8 mouse cellular contexts compared by ENCODE assay signal in genomic region chr11:67523806-67524205, GRCm38 (mm10).
DNase-seq lines count a peak whose midpoint lies in the region; ATAC-seq and TF ChIP-seq lines count a peak whose summit lies in the region.

No protein-coding gene starts in this region.

- H3K27me3 ChIP-seq in hindbrain, postnatal 0 days (ENCODE audit: insufficient read depth, low read length) = no peaks in the 10 kb centered on the region
- H3K27me3 ChIP-seq in hindbrain, embryonic 14.5 days (ENCODE audit: control insufficient read depth, insufficient read depth, low read length) = no peaks in the 10 kb centered on the region
- H3K27me3 ChIP-seq in kidney, embryonic 15.5 days = no peaks in the 10 kb centered on the region

- no peaks in the 10 kb centered on the region for H3K9me3 ChIP-seq in hindbrain, postnatal 0 days (ENCODE audit: low read length)
- H3K9me3 ChIP-seq in hindbrain, embryonic 14.5 days (ENCODE audit: control insufficient read depth, low read length) = no peaks in the 10 kb centered on the region
- H3K9me3 ChIP-seq in kidney, embryonic 15.5 days (replicated peaks) = no peaks in the 10 kb centered on the region

- no peak overlapping the region for H3K4me3 ChIP-seq in hindbrain, postnatal 0 days (ENCODE audit: low read length)
- H3K4me3 ChIP-seq in hindbrain, embryonic 14.5 days (replicated peaks; ENCODE audit: low read length) = no peak overlapping the region
- H3K4me3 ChIP-seq in kidney, embryonic 15.5 days (replicated peaks) = no peak overlapping the region

- 0 out of 2 replicates have a peak, but pooled peaks cover 4% of the 10 kb centered on the region for H3K4me1 ChIP-seq in hindbrain, postnatal 0 days (ENCODE audit: insufficient read depth, low read length)
- H3K4me1 ChIP-seq in hindbrain, embryonic 14.5 days (replicated peaks; ENCODE audit: control insufficient read depth, insufficient read depth, low read length) = no peaks in the 10 kb centered on the region
- peaks cover 39% of the 10 kb centered on the region for H3K4me1 ChIP-seq in kidney, embryonic 15.5 days

- peak; percentile 31 for DNase-seq in hindbrain, postnatal 0 days (ENCODE audit: low spot score)
- no peak for DNase-seq in hindbrain, embryonic 14.5 days (ENCODE audit: low spot score)
- peak; percentile 17 to 28 for DNase-seq in gastrocnemius, adult 8-10 months (ENCODE audit: low spot score in 2 of 2)
- DNase-seq in ovary, postnatal 36 days (ENCODE audit: low spot score) = peak; percentile 44
- no peak for DNase-seq in yolk sac, embryonic 10.5 days (ENCODE audit: low spot score)
- DNase-seq in frontal cortex, adult 2 months (ENCODE audit: extremely low spot score in 1 of 2, low spot score in 1 of 2) = no peak

- H3K9ac ChIP-seq in hindbrain, postnatal 0 days (replicated peaks; ENCODE audit: low read length) = no peak overlapping the region
- no peak overlapping the region for H3K9ac ChIP-seq in hindbrain, embryonic 14.5 days
- H3K9ac ChIP-seq in kidney, embryonic 15.5 days = no peak overlapping the region

- peak; percentile 30; the same call in 1 of the 2 replicates for ATAC-seq in hindbrain, postnatal 0 days
- no peak for ATAC-seq in hindbrain, embryonic 14.5 days (ENCODE audit: low FRiP score)
- peak; percentile 31; the same call in 1 of the 2 replicates for ATAC-seq in kidney, embryonic 15.5 days (replicated peaks; ENCODE audit: low FRiP score)
- ATAC-seq in erythroblast, adult 5-6 weeks (replicated peaks; ENCODE audit: low FRiP score, poor library complexity, severe bottlenecking) = no peak

- no peaks in the 10 kb centered on the region for H3K36me3 ChIP-seq in hindbrain, postnatal 0 days (ENCODE audit: insufficient read depth, low read length)
- no peaks in the 10 kb centered on the region for H3K36me3 ChIP-seq in hindbrain, embryonic 14.5 days (replicated peaks; ENCODE audit: control insufficient read depth, insufficient read depth)
- H3K36me3 ChIP-seq in kidney, embryonic 15.5 days = no peaks in the 10 kb centered on the region

- 37% methylated on average over 3 of the region's 3 CpGs for WGBS in hindbrain, postnatal 0 days
- 45% methylated on average over 3 of the region's 3 CpGs for WGBS in hindbrain, embryonic 14.5 days
- WGBS in kidney, embryonic 15.5 days = 31% methylated on average over 3 of the region's 3 CpGs

- no peak overlapping the region for H3K4me2 ChIP-seq in hindbrain, postnatal 0 days (ENCODE audit: low read depth, low read length)
- no peak overlapping the region for H3K4me2 ChIP-seq in hindbrain, embryonic 14.5 days (replicated peaks)
- H3K4me2 ChIP-seq in kidney, embryonic 15.5 days = no peak overlapping the region

- no peak overlapping the region for H3K27ac ChIP-seq in hindbrain, postnatal 0 days
- no peak overlapping the region for H3K27ac ChIP-seq in hindbrain, embryonic 14.5 days
- H3K27ac ChIP-seq in kidney, embryonic 15.5 days = peak overlapping the region; percentile 67

- no peak for TF ChIP-seq CTCF in hindbrain, postnatal 0 days (IDR thresholded peaks at IDR 0.05; ENCODE audit: low read depth)

Comparison
In these comparisons a context has a peak if more than half of its experiments do, and no peak if none do; other contexts are left out.
1. ATAC-seq: peak in hindbrain, postnatal 0 days (single experiment) and kidney, embryonic 15.5 days (single experiment); none in hindbrain, embryonic 14.5 days (single experiment) and erythroblast, adult 5-6 weeks (single experiment).
2. DNase-seq: peak in hindbrain, postnatal 0 days (single experiment), gastrocnemius, adult 8-10 months (2 of 2) and ovary, postnatal 36 days (single experiment); none in hindbrain, embryonic 14.5 days (single experiment), yolk sac, embryonic 10.5 days (single experiment) and frontal cortex, adult 2 months (0 of 2).